Mouse (Mus musculus) granulocyte monocyte progenitor cell, adult 5-6 weeks (primary cell): ENCODE data around the gene Sdc4. TPM values are rescaled to one million over a fixed set of nuclear protein-coding genes. Genes with fewer than 3 reads are reported as not detected.

Source experiments
- ATAC-seq: replicated peaks from 2 replicates; pipeline ENCODE4 v1.8.0; 2016; ENCODE audit warnings: mild to moderate bottlenecking, moderate TSS enrichment, inconsistent platforms; ENCODE audit not compliant: poor library complexity, severe bottlenecking
- total RNA-seq, 2 experiments: library from RNA; stranded (forward) in 1 of 2; stranded (reverse) in 1 of 2; fragments of 200-712, 200-1000 nt in 1 of 2; fragments of >200 nt in 1 of 2; fragmentation: Nextera tagmentation in 1 of 2; gene quantifications; 2 replicates each; pipeline ENCODE4 v1.2.3; 2014 to 2017

Gene Sdc4
- total RNA-seq, 2 experiments from 2014 or later = not detected

DNA sequence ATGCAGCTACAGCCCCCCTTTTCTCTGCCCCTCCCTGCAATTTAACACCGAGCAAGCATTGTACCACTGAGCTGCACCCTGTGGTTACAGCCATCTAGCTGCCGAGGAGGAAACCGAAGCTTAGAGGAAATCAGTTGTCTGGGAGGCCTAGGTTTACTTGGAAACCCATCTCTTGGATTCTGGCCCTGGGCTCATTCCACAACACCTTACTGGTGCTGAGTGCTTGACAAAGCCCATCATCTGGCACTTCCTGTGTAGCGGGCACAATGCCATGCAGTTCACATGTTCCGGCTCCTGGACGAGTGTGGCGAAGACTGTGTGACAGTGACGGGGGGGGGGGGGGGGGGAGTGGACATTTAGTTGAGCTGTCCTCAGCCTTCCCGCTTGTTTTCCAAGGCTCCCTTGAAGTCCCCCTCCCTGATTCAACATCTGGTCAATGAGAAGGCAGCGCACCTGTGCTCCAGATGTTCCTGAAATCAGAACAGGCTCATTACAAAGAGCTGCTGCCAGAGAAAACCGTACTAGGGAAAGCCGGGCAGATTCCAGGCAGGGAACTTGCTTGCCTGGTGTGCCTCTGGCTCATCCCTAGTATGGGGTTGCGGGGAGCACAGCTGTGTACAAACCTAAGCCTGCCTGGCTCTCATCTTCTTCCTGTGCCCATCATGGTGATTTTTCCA lies 8.5 kb upstream of the Sdc4 start:
- ATAC-seq = no peak

DNA sequence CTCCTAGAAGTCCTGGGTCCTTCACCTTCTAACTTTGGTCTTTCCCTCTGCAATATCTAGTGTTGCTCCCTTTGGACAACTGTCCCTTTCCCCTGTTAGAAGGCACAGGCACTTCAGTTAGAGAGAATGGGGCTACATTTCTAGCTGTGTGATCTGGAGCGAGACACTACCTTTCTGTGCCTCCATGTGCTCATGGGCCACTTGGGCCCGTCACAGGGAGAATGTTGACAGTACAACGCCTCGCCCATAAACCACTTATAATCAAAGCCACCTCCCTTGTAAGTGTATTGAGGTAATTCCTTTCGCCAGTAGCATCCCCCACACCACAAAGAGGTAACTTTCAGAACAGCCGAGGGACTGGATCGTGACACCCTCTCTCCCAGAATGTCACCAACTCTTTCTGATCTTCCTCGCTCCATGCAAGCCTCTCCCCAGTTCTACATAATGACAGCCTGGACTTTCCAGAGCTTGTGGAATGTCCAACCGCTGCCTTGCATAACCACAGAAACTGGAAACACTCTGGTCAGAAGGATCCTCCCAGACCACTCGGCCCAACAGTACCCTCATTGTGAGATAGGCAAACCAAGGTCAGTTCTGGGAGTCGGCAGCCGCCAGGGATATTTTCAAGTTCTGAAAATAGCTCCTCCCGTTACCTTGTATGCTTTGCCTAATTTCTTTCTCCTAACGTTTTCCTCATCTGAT lies 5.8 kb upstream of the Sdc4 start:
- no peak for ATAC-seq

DNA sequence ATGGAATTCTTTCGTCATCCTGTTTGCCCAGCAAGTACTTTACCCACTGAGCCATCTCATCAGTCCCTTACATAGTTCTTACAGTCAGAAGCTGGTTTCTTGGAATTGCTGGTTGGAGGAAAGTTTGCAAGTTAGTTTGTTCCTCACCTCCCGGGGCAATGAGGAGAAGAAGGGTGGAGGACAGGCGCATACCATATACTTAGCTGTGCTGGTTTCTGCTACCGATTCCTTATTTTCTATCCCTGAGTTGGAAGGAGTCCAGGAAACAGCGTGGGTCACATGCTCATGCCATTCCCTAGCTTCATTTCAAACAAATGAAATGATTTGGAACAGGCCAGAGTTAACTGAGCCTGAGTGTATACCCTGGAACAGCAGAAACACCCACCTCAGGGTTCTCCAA lies 5.2 kb upstream of the Sdc4 start:
- no peak for ATAC-seq

DNA sequence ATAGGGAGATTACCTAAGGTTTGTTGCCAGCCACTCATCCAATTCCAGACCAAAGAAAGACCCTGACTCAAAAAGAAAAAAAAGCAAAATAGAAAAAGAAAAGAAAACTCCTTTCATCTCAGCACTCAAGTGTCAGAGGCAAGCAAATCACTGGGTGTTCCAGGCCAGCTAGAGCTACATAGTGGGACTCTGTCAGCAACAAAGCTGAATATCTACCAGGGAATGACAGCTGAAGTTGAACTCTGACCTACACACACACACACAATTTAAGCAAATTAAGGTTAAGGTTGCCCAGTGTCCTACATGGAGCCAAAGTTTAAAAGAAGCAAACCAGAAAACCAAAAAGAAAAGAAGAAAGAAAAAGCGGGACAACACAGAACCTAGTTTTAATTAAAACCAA lies 4.5 kb upstream of the Sdc4 start:
- no peak for ATAC-seq

DNA sequence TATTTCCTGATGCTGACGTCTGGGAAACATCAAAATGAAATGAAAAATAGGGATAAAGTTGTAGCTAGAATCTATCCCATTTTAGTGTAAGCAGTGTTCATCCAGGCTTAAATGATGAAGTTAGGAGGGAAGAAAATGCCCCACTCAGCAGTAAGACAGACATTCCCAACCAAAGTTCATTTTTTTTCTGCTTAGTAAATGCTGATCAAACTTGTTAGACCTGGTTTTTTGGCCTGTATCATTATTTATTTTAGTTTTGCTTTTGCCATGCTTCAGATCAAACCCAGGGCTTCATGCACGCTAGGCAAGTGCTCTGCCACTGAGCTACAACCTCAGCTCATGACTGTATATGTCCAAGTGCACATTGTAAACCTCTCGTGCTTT lies 2.4 kb upstream of the Sdc4 start:
- ATAC-seq = no peak

DNA sequence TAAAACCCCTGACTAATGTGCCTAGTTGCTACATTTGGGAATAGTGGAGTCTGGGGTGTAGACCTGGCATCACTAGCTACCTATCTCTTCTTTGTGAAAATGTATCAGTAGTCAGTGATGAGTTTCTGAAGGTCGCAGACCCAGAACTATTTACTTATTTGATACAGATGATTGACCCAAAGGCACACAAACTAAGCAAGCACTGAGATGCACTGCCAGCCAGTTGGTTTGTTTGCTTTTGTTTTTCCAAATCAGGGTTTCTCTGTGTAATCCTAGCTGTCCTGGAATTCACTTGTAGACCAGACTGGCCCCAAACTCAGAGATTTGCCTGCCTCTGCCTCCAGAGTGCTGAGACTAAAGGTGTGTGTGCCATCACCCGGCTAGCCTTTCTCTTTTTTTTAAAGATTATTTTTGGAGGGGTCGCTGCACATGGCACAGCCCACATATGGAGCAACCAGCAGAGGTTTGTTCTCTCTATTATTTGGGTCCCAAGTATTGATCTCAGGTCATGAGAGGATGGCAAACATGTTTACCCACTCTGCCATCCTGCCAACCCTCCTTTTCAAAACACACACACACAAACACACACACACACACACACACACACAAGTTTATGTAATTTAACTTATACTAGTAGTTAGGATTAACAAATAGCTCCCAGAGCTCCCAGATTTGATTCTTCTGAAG lies 1.9 kb upstream of the Sdc4 start:
- ATAC-seq = no peak

DNA sequence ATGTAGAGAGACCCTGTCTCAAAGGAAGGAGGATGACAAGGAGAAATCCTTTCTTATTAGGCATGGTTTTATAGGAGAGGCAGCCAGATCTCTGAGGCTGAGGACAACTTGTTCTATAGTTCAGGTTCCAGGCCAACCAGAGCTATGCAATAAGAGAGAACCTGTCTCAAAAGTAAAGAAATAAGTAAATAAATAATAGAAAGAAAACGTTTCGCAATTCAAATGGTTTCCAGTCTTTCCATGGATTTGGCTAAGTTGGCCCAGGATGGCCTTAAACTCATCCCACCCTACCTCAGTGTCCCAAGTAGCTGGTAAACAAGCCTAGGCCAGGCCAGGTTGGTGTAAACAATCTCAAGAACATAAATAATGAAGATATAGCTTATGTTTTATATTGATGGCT lies 1.0 kb upstream of the Sdc4 start:
- ATAC-seq = no peak

DNA sequence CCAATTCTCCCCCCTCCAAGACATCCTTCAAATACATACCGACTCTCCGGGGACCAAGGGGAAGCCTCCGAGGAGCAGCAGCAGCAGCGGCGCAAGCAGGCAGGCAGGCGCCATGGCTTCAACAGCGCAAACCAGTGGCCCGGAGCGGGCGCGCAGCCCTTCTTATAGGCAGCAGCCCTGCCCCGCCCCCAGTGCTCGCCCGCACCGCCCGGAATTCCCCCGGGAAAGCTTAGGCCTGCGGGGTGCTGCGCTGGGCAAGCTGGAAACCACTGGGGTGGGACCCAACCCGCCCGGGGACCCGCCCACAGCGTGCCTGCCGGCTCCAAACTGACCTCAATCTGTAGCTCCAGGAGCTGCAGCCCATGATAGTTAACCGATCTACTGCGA lies 643 bp downstream of the Sdc4 start:
- peak; percentile 26; the same call in 1 of the 2 replicates for ATAC-seq

DNA sequence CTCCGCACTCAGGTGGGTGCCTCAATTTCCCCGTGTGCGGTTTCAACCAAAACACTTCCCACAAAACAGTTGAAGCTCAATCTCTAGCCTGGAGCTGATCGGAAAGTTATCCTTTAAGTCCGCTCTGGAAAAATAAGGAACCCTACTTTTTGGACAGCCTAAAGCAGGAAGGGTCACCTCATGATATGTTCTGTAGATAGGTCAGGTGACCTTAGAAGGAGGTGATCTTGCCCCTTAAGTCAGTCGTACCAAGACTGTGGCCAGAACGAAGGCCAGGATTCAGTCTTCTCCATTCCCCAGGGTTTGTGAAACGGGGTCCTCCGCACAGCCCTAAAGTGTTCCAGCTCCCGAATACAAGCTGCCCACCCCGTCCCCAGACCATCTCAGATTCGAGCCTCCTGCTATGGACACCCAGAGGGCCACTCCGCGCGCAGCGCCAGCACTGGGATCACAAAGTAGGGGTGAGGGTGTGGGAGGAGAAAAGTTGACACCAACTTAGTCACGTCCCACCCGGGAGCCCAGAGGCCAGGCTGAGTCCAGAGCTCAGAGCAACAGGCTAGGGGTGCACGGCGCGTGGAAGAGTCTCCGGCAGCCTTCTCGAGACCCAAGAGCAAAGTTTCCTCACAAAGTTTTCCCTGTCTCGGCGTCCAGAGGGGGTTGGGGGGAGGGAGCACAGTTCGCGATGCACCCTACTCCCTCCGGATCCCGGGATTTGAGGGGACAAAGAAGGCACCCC lies 1.2 kb downstream of the Sdc4 start:
- no peak for ATAC-seq

DNA sequence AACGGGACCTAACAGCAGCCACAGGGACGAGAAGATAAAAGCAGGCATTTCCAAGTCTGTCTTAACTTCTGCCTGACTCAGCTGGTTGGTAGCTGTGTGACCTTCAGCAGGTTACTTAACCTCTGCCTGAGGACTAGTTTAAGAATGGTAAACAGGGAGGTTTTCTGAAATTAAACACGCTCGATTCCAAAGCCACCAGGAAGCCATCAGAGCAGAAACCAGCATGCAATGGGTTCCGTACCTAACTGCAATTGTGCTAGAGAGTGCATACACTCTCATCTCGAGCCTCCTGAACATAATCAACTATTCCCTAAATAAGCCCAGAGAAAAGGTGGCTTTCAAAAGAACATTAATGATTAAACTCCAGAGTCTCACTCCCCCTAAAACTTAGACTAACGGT lies 2.0 kb downstream of the Sdc4 start:
- no peak for ATAC-seq

DNA sequence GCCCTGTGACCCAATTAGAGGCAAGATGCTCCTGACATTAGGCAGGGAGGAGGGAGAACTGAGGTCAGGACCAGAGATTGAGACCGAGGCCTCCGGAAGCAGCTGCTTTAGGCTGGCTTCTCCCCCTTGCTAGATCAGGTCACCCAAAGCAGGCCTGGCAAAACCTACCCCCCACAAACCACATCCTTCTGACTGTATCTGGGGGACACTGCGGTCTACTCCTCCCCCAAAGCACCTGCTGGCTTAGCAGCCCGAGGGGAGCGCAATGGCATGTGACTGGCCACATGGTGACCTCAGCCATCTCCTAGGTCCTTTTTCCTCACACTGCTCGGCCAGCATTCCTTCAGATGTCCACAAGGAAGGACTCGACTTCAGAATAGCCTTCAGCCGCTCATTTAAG lies 2.5 kb downstream of the Sdc4 start:
- peak; percentile 91 for ATAC-seq

DNA sequence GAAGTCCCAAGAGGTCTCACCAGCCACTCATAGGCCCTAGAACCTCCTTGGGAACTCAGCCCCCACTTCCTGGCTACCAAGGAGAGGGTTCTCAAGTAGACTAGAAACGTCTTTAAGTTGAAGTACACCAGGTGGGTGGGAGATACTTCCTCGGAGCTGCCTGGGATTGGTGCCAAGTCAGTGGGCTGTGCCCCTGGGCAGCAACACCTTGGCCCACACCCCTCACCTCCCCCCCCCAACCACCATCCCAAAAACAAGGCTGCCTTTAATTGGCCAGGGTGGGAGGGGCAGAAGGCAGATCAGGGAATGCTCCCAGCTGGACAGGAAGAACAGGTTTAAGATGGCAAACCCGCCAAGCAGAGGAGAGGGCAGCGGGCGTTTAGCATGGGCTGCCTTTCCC lies 3.4 kb downstream of the Sdc4 start:
- ATAC-seq = no peak

DNA sequence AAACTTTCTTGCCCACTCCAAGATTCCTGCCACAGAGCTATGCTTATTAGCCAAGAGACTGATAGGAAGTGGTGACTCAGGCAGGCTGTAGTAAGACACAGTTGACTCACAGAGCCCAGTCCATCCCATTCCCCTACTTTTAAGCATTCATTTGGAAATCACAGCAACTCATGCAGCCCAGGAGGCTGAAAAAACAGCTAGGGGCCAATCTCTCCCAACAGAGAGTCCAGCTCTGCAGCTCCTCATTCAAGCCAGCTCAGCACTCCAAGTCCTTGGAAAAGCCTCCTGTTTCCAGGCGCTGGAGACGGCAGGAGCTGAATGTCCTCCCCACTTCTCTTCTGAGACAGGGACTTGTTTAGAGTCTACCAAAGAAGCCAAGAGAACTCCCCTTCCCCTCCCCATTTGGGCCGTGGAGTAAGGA lies 4.7 kb downstream of the Sdc4 start:
- ATAC-seq = no peak

DNA sequence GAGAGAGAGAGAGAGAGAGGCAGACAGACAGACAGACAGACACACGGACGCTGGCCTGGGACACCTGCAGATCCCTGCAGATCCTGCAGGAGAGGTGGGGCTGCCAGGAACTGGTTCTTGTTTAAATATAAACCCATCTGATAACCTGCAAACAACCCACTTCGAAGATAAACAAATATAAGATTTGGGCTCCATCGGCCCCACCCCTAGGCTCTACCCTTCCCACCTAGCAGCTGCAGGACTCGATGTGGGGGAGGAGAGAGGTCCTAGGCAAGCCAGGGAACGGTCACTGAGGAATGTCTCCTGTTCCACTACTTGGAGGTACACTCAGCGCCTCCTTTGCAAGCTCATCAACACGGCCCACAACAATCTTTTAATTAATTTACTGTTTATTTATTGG lies 5.4 kb downstream of the Sdc4 start:
- ATAC-seq = no peak

DNA sequence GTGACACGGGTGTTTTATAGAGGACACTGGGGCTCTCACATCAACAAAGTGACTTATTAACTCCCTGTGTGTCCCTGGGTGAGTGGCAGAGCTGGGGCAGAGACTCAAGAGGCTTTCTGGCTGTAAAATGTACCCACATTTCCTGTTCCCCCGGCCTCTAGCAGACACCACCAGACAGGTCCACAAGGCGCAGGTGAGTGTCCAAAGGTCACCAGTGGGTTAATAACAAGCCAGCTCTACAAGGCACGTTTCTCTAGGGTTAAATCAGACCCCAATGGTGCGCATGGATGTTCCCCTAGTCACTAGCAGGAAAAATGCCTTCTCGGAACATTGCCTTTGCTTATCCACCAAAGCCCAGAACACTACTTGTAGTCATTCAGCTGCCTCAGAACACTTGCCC lies 6.0 kb downstream of the Sdc4 start:
- ATAC-seq = no peak

DNA sequence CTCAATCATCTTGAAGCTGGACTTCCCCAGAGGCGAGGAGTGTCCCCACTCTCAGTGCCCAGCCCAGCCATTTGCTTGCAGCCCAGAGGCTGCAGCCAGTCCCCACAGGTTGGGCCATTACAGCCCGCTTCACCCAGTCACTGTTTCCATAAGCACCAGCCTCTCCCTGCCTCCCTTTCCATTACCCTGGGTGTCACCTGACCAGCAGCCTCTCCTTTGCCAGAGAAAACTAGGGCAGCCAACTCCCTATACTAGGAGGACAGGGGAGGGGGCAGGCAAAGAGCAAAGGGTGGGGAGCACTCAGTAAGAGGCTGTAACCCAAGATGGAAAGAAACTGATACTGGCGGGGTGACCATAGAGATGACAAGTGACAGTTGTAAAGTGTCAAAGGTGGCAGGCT lies 6.7 kb downstream of the Sdc4 start:
- no peak for ATAC-seq

DNA sequence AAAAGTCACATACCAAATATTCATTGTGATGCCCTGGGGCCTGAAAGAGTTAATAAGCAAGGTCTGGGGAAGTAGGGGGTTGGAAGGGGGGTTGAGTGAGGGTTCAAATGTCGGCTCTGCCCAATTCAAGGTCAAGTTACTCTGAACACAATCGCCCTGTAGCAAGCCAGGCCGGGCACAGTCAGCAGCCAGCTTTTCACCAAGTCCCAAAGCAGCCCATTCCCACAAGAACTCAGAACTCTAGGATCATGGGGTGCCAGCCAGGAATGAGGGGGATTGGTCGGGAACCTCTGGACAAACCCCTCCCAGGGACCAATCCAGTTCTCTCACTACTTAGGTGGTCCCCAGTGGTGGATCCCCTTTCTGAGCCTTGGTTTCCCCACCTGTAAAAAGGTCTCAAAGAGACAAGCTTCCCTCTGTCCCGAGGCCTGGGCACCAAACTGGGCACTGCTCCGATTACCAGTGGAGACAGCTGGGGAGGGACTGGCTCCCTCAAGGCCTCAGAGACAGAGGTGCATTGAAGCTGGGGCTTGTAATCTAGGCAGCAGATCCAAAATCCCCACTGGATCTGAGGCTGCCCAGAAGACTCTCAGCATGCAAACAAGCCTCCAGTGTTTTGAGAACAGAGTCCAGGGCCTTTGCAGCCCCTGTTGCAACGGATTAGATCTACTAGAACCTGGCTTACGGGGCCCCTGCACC lies 7.3 kb downstream of the Sdc4 start:
- no peak for ATAC-seq

DNA sequence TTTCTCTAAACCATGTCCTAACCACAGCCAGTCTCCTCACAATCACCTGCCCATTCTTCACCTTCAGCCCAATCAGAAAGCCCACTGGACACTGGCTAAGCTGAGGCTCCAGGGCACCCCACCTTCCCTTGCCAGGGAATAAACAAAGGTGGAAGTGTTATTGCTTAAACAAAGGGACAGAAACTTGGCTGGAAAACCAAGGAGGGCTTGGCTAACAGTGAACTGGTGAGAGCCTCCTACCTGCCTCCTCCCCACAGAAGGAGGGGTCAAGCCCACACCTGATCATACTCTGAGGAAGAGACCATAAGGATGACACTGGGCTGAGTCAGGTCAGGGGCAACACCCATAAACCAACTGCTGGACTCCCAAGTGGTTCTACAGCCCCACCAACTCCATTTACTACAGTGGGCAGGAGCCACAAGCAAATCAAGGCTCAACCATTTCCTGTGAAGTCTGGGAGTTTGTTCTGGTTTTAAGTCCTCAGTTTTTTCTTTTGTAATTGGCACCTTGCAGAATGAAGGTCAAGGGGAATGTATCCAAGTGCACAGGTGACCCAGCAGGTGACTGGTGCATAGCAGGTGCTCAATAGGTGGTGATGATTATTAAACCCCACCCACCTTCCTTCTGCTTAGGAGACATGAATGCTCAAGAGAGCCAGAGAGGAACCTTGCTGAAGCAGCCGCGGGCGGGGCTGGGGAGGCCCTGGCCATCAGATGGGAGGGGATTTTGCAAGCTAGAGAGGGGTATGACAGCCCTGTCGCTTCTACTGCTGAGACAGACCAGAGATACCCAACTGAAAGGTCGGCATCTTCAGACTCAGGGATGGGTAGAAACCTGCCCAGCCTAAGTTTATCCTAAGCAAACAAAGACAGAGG lies 8.2 kb downstream of the Sdc4 start:
- ATAC-seq = no peak

DNA sequence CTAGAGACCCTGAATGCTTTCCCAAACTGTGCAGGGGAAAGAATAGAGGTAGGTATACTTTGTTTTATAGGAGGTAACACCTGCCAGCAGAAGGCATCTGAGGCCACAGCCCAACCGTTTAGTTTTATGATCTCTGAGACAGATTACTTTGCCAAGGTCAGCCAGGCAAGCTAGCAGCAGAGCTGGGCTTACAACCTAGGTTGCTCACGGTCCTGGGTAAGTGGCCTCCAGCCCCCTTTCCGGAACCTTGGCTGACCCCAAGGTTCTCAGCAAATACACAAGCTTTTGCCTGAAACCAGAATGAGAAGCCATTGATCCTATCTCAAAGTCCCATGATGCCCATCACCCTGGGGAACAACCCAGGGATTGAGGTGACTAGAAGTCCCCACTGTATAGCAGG lies 9.0 kb downstream of the Sdc4 start:
- ATAC-seq = no peak
